Mouse (Mus musculus) heart, postnatal 0 days (tissue): ENCODE results near the gene Pde4c.

Experiments used
- CTCF ChIP-seq: IDR thresholded peaks from 2 replicates; pipeline ENCODE4 v1.5.1; 2016; ENCODE audit warnings: antibody characterized with exemption, control low read depth, low read depth
- EP300 ChIP-seq: IDR thresholded peaks from 2 replicates; pipeline ENCODE4 v1.6.1; 2016; ENCODE audit warnings: antibody characterized with exemption, low read depth

- no peak for TF ChIP-seq CTCF
- no peak for TF ChIP-seq EP300
Observed at GRCm38 (mm10) chr8:70754043-70754870, 30.7 kb downstream of the Pde4c start, which contains the start of gene Rab3a.
